In genomic region chr5:130812556-130812955, GRCm38 (mm10) we compare ENCODE assay signal across 15 mouse cellular contexts.
DNase-seq lines count a peak whose midpoint lies in the region; ATAC-seq and TF ChIP-seq lines count a peak whose summit lies in the region.
"Had no signal": no experiment of that assay in that cellular context is flagged by ENCODE, and none has a peak within 500 bp of the region (broad histone marks: within the 10 kb centered on the region; RNA-seq: fewer than 3 reads in every experiment).

No protein-coding gene starts in this region.

- DNase-seq in forebrain, postnatal 0 days = peak; percentile 53
- DNase-seq in layer of hippocampus, adult 11-12 months (ENCODE audit: low spot score) = peak; percentile 36
- DNase-seq in layer of hippocampus, postnatal 25 days (ENCODE audit: extremely low spot score in 1 of 2, low spot score in 1 of 2) = no peak
- DNase-seq in layer of hippocampus, adult 9-11 months = peak; percentile 41
- DNase-seq in layer of hippocampus, adult 8-10 months (ENCODE audit: low spot score in 2 of 2) = no peak
- peak; percentile 59 for DNase-seq in telencephalon, adult 2 months (ENCODE audit: low read depth, low spot score)
- no peak for DNase-seq in yolk sac, embryonic 10.5 days (ENCODE audit: low spot score)
- DNase-seq: adrenal gland, adult 2 months; adrenal gland, postnatal 25 days; cerebellum, adult 11-12 months; cerebellum, adult 2 months had no signal

- 72% methylated on average over 8 of the region's 8 CpGs for WGBS in forebrain, postnatal 0 days
- WGBS in forebrain, embryonic 15.5 days = 83% methylated on average over 8 of the region's 8 CpGs

- no peak overlapping the region for H3K9ac ChIP-seq in forebrain, postnatal 0 days
- no peak overlapping the region for H3K9ac ChIP-seq in forebrain, embryonic 15.5 days (replicated peaks)
- H3K9ac ChIP-seq: embryonic facial prominence, embryonic 12.5 days; forebrain, embryonic 13.5 days had no signal

- H3K4me1 ChIP-seq in forebrain, postnatal 0 days (ENCODE audit: insufficient read depth) = no peaks in the 10 kb centered on the region
- no peaks in the 10 kb centered on the region for H3K4me1 ChIP-seq in forebrain, embryonic 15.5 days
- H3K4me1 ChIP-seq: embryonic facial prominence, embryonic 10.5 days; embryonic facial prominence, embryonic 12.5 days; forebrain, embryonic 13.5 days had no signal

- H3K27me3 ChIP-seq in forebrain, postnatal 0 days (ENCODE audit: insufficient read depth, low read length) = no peaks in the 10 kb centered on the region
- H3K27me3 ChIP-seq in forebrain, embryonic 15.5 days = no peaks in the 10 kb centered on the region
- H3K27me3 ChIP-seq: embryonic facial prominence, embryonic 12.5 days; forebrain, embryonic 13.5 days had no signal

- no peak overlapping the region for H3K4me3 ChIP-seq in forebrain, postnatal 0 days (ENCODE audit: low read depth, low read length)
- H3K4me3 ChIP-seq in forebrain, embryonic 15.5 days = no peak overlapping the region
- H3K4me3 ChIP-seq: embryonic facial prominence, embryonic 10.5 days; embryonic facial prominence, embryonic 12.5 days; forebrain, embryonic 13.5 days had no signal

- ATAC-seq in forebrain, postnatal 0 days = 0 out of 2 replicates have a peak, but pooled peaks have one; percentile 27
- ATAC-seq in forebrain, embryonic 15.5 days (replicated peaks) = no peak
- ATAC-seq: forebrain, embryonic 13.5 days had no signal

- H3K9me3 ChIP-seq in forebrain, postnatal 0 days (ENCODE audit: low read length) = no peaks in the 10 kb centered on the region
- H3K9me3 ChIP-seq in forebrain, embryonic 15.5 days = no peaks in the 10 kb centered on the region

- no peak overlapping the region for H3K27ac ChIP-seq in forebrain, postnatal 0 days (ENCODE audit: low read depth, low read length)
- H3K27ac ChIP-seq in forebrain, embryonic 15.5 days (replicated peaks) = no peak overlapping the region
- H3K27ac ChIP-seq: embryonic facial prominence, embryonic 10.5 days; embryonic facial prominence, embryonic 12.5 days; forebrain, embryonic 13.5 days had no signal

- no peak overlapping the region for H3K4me2 ChIP-seq in forebrain, postnatal 0 days (ENCODE audit: low read depth)
- no peak overlapping the region for H3K4me2 ChIP-seq in forebrain, embryonic 15.5 days (replicated peaks)
- H3K4me2 ChIP-seq: embryonic facial prominence, embryonic 12.5 days; forebrain, embryonic 13.5 days had no signal

- no peaks in the 10 kb centered on the region for H3K36me3 ChIP-seq in forebrain, postnatal 0 days (ENCODE audit: insufficient read depth)
- no peaks in the 10 kb centered on the region for H3K36me3 ChIP-seq in forebrain, embryonic 15.5 days
- H3K36me3 ChIP-seq: embryonic facial prominence, embryonic 10.5 days; embryonic facial prominence, embryonic 12.5 days had no signal

- TF ChIP-seq CTCF in forebrain, postnatal 0 days (IDR thresholded peaks at IDR 0.05; ENCODE audit: low read depth) = no peak

Comparison
In these comparisons a context has a peak if more than half of its experiments do, and no peak if none do; other contexts are left out.
1. DNase-seq: peak in forebrain, postnatal 0 days (single experiment), layer of hippocampus, adult 11-12 months (single experiment), layer of hippocampus, adult 9-11 months (single experiment) and telencephalon, adult 2 months (single experiment); none in layer of hippocampus, postnatal 25 days (0 of 2), layer of hippocampus, adult 8-10 months (0 of 2) and yolk sac, embryonic 10.5 days (single experiment).